Mouse (Mus musculus) cerebellum, adult 11-12 months (tissue): Measurements from ENCODE around the gene Hnrnpll.
"Not testable (repeated sequence)": the region's sequence is repeated elsewhere in the genome, so short reads cannot be mapped to it uniquely, and the experiment has no call there.

ENCODE experiments used
- DNase-seq: peaks from one replicate; pipeline ENCODE4 v3.0.0; 2022

The Hnrnpll gene

GRCm38 (mm10) chr17:80058501-80058900 lies 3.6 kb downstream of the Hnrnpll start:
- DNase-seq = no peak

- DNase-seq = peak; percentile 44
These were observed 8.0 kb downstream of the Hnrnpll start for GRCm38 (mm10) chr17:80053931-80054734.

- no peak for DNase-seq
These were observed 10.5 kb downstream of the Hnrnpll start for GRCm38 (mm10) chr17:80051682-80052081.

- DNase-seq = not testable (repeated sequence)
These were observed 12.8 kb downstream of the Hnrnpll start for GRCm38 (mm10) chr17:80049300-80049699.

- peak; percentile 16 for DNase-seq
These were observed 13.9 kb downstream of the Hnrnpll start for GRCm38 (mm10) chr17:80048230-80048629.

GRCm38 (mm10) chr17:80041739-80042138 lies 20.4 kb downstream of the Hnrnpll start:
- DNase-seq = no peak

- DNase-seq = no peak
These were observed 33.5 kb downstream of the Hnrnpll start for GRCm38 (mm10) chr17:80028675-80029074.

GRCm38 (mm10) chr17:80026189-80026936 lies 35.8 kb downstream of the Hnrnpll start:
- no peak for DNase-seq

GRCm38 (mm10) chr17:80022090-80022489 lies 40.0 kb downstream of the Hnrnpll start:
- DNase-seq = peak; percentile 31

- no peak for DNase-seq
These were observed 41.6 kb downstream of the Hnrnpll start for GRCm38 (mm10) chr17:80020495-80020894.

GRCm38 (mm10) chr17:80018976-80019541 lies 43.1 kb downstream of the Hnrnpll start:
- no peak for DNase-seq

GRCm38 (mm10) chr17:80018239-80018975 lies 43.7 kb downstream of the Hnrnpll start:
- DNase-seq = no peak

- peak; percentile 46 for DNase-seq
These were observed 44.7 kb downstream of the Hnrnpll start for GRCm38 (mm10) chr17:80017389-80017788.

GRCm38 (mm10) chr17:80016400-80016799 lies 45.7 kb downstream of the Hnrnpll start:
- DNase-seq = not testable (repeated sequence)

GRCm38 (mm10) chr17:80014361-80014809 lies 47.7 kb downstream of the Hnrnpll start:
- no peak for DNase-seq

GRCm38 (mm10) chr17:80009926-80010325 lies 52.2 kb downstream of the Hnrnpll start:
- DNase-seq = no peak

- no peak for DNase-seq
These were observed 53.3 kb downstream of the Hnrnpll start for GRCm38 (mm10) chr17:80008847-80009246.

GRCm38 (mm10) chr17:80004345-80005239 lies 57.5 kb downstream of the Hnrnpll start:
- DNase-seq = peak; percentile 32

GRCm38 (mm10) chr17:80003851-80004250 lies 58.3 kb downstream of the Hnrnpll start:
- DNase-seq = not testable (repeated sequence)

- DNase-seq = no peak
These were observed 59.7 kb downstream of the Hnrnpll start for GRCm38 (mm10) chr17:80002385-80002852.

GRCm38 (mm10) chr17:79999631-80000030 lies 62.5 kb downstream of the Hnrnpll start:
- DNase-seq = no peak

GRCm38 (mm10) chr17:79998986-79999385 lies 63.1 kb downstream of the Hnrnpll start:
- no peak for DNase-seq
